Mouse (Mus musculus) embryonic stem cell, embryonic (primary cell): ENCODE measurements at regions not wholly inside any gene's neighbourhood (a gene's known extent, or its start where the extent isn't known, plus 50 kb on each side); places are given as distances from the start of the nearest gene placed in this dataset.

Source experiments
- CTCF ChIA-PET, 4 experiments: fragments of 300-600 bp in 2 of 4; fragments of 350-600 bp in 2 of 4; sonication (Branson Sonifier 250); formaldehyde crosslinking; loops; one replicate each; lab custom pipeline; 2022; ENCODE audit warnings: inconsistent platforms in 2 of 4; lab: Charles Lee
- POLR2A ChIA-PET, 4 experiments: fragments of 300-600 bp in 2 of 4; fragments of 350-600 bp in 2 of 4; sonication (Branson Sonifier 250); formaldehyde crosslinking; loops; one replicate each; lab custom pipeline; 2022; ENCODE audit warnings: antibody characterized with exemption in 4 of 4, inconsistent platforms in 1 of 4; lab: Charles Lee

DNA sequence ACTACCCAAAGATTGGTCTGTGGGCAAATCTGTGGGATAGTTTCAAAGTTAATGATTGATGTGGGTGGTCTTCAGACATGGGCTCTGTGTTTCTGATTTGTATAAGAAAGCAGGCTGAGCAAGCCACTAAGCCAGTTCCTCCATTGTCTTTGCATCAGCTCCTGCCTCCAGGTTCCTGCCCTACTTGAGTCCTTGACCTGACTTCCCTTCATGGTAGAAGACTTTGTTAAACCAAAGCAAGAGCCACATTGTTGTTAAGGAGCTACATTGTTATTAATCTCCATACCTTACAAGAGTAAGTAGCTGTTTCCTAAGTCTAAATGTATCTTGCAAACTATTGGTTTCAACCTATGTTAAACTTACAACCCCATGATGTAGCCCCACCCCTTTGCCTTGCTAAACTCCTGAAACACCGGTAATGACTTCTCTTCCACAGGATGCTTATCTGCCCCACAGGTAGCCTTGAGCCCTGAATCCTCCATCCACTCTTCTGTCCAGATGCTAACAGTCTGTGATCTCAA, 136.5 kb upstream of the 4930535I16Rik start:
- ChIA-PET CTCF (interaction anchor here in 3 of 4 experiments (0.5 to 1.0 kb wide), 3 partner anchors 47 to 697 kb away, joined by 3 read pairs; no protein-coding TSS in a partner anchor), POLR2A (interaction anchor here in 3 of 4 experiments (0.7 to 1.5 kb wide), 6 partner anchors 14 to 98 kb away, joined by 3 to 5 read pairs (median 3); no protein-coding TSS in a partner anchor)

DNA sequence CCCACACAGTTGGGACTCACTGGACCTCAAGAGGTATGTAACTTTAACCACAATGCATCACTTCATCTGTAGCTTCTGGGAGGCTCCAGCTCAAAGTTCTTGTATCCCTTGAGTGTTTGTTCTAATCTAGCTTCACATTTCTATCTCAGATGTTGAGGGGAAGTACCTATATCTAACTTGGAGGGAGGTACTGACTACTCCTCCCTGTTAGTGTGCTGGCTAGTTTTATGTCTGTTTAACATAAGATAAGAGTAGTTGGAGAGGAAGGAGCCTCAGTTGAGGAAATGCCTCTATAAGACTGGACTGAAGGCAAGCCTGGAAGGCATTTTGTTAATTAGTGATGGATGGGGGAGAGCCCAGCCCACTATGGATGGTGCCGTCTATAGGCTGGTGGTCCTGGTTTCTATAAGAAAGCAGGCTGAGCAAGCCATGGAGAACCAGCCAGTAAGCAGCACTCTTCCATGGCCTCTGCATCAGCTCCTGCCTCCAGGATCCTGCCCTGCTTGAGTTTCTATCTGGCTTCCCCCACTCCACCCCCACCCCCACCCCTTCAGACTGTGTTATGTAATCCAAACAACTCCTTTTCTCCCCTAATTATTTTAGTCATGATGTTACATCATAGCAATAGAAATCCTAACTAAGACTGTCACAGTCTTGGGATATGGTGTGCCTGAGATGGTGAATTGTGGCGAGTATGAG, 135.7 kb upstream of the 4930535I16Rik start:
- CTCF ChIA-PET, result interaction anchor here in 2 of 4 experiments (0.5 kb wide), 2 partner anchors 47 to 698 kb away, joined by 3 read pairs; no protein-coding TSS in a partner anchor
- POLR2A ChIA-PET, result interaction anchor here in 3 of 4 experiments (0.5 to 1.5 kb wide), 7 partner anchors 18 to 99 kb away, joined by 3 to 5 read pairs (median 3); no protein-coding TSS in a partner anchor

DNA sequence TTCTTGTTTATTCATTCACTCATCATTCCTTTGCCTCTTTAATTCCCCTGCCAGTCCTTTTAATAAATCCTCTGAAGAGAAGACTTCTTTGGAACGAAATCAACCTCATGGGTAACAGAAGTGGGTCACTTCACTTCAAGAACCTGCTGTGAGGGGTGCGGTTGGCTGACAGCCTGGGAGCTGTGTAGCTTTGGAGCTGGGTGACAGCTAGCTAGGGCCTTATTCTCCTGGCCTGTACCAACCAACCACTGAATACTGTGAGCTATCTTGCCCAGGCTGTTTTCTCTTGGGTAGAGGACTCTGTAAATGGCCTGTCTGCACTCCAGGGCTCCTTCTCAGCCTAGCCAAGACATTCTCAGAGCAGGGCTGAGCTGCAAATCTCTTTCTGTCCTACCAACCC, 134.6 kb upstream of the 4930535I16Rik start:
- ChIA-PET POLR2A (interaction anchor here in 1 of 4 experiments (1.4 kb wide), 1 partner anchor 16 kb away, joined by 4 read pairs; no protein-coding TSS in a partner anchor), CTCF (no interaction called here)

DNA sequence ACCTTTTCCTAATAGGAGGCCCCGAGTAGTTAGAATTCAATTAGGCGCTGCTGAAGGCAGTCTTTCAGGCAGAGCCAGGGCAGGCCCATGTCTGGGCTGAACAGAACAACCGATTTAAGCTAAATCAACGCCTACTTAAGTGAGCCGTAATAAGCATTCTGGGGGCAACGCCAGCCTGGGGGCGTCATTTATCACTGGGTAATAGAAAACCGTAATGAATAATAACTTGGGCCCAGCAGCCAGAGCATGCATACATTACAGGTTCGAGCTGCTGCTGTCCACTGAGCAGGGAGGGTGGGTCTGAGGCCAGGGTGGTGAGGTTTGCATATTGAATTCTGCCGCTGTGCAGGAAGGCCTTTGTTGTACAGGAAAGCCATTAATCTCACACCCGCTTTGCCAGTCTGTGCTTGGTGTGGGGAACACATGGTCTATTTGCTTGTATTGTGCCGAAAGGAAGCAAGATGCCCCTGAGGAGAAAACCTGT, 130.6 kb upstream of the 4930535I16Rik start:
- POLR2A ChIA-PET, result no interaction called here
- CTCF ChIA-PET, result interaction anchor here in 1 of 4 experiments (0.6 kb wide), 1 partner anchor 54 kb away, joined by 3 read pairs; no protein-coding TSS in a partner anchor

DNA sequence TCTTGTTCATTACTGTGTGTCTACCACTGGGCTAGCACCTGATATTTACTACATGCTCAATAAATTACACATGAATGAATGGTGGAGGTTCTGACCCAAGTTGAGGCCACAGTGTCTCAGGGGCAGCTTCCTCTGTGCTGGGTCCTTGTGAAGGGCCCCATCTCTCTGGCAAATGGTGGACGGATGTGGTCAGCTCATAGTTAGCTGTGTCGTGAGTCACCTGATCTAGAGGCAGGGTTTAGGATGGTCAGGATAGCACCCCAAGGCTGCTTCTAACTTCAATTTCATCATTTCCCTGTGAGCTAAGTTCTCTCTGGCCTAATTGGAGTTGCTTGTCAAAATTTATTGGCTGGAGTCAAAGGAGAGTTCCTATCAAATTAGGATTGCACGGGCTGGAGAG, 130.1 kb upstream of the 4930535I16Rik start:
- POLR2A ChIA-PET, result no interaction called here
- CTCF ChIA-PET, result no interaction called here

DNA sequence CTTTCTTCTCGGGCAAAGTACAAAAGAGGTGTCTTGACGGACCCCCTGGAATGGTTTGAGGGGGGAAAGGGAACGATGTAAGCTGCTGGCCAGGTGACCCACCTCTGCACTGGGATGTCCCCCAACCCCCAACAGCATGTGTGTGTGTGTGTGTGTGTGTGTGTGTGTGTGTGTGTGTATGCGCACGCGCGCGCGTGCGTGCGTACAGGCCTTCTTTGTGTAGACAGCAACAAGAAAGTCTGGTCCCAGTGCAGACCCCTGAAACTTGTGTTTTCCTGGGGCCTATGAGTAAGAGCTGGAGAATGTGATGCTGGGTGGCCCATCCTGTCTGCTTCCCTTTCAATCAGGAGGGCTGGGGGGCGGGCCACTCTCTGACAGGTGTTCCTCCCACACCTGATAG, 118.7 kb upstream of the 4930535I16Rik start:
- POLR2A ChIA-PET, result interaction anchor here in 3 of 4 experiments (0.6 to 1.5 kb wide), 5 partner anchors 9 to 576 kb away, joined by 3 to 4 read pairs (median 4); no protein-coding TSS in a partner anchor
- CTCF ChIA-PET, result interaction anchor here in 2 of 4 experiments (0.6 to 1.8 kb wide), 4 partner anchors 65 to 1028 kb away, joined by 3 to 4 read pairs (median 4); no protein-coding TSS in a partner anchor

DNA sequence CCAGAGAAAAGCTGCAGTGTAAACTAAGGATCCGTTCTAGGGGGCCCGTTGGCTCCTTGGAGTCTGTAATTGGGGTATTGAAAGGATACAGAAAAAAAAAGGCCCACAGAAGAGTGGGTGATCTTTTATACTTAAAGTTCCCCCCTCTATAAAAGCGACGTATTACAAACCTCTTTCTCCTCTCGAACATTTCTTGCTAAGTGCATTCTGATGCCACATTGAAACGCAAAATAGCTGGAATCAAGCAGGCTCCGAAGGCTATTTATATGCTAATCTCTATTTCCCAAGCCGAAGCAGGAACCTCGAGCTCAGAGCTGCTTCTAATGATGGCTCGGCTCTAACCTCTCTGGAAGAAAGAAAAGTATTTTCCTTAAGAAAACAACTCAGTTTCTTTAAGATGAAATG, 117.8 kb upstream of the 4930535I16Rik start:
- POLR2A ChIA-PET, result interaction anchor here in 3 of 4 experiments (0.6 to 1.5 kb wide), 13 partner anchors 8 to 648 kb away, joined by 3 to 6 read pairs (median 3); no protein-coding TSS in a partner anchor
- CTCF ChIA-PET, result interaction anchor here in 3 of 4 experiments (0.5 to 1.8 kb wide), 7 partner anchors 26 to 779 kb away, joined by 3 to 10 read pairs (median 3); no protein-coding TSS in a partner anchor

DNA sequence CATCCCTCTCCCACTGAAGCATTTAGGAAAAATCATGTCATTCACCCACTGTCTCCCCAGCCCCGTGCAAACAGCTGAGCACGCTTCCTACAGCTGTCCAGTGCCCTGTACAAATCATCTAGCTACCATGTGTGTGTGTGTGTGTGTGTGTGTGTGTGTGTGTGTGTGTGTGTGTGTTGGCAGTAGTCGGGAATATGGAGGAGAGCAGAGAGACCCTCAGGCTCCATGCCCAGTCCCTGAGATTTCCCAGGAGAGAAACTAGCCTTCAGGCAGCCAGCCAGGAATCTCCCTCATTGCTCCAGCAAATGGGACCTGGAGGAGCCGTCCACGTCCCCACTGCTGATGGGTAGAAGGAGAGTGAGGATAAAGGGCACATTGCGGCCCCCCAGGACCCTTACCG, 117.4 kb upstream of the 4930535I16Rik start:
- ChIA-PET CTCF (interaction anchor here in 3 of 4 experiments (0.6 to 1.4 kb wide), 5 partner anchors 64 to 649 kb away, joined by 3 read pairs; no protein-coding TSS in a partner anchor), POLR2A (interaction anchor here in 3 of 4 experiments (0.6 to 1.4 kb wide), 6 partner anchors 13 to 649 kb away, joined by 3 to 6 read pairs (median 4); no protein-coding TSS in a partner anchor)

DNA sequence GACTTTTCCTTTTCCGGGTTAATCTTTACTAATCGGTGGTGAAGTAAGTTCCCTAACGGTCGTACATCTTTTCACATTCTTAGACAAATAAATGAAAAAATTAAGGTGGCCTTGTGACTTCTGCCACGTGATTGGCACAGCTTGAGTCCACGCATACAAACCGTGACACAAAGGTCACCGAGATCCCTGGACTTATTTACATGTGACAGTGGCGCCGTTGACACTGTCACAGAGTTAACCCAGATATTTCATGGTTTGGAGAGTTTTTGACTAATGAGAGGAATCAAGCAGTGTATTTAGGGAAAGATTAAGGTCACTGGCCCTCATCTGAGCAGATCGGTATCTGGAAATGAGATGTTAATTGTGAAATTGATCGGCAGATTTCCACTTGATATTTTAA, 110.2 kb upstream of the 4930535I16Rik start:
- ChIA-PET CTCF (no interaction called here), POLR2A (interaction anchor here in 1 of 4 experiments (1.3 kb wide), 1 partner anchor 8 kb away, joined by 4 read pairs; no protein-coding TSS in a partner anchor)

DNA sequence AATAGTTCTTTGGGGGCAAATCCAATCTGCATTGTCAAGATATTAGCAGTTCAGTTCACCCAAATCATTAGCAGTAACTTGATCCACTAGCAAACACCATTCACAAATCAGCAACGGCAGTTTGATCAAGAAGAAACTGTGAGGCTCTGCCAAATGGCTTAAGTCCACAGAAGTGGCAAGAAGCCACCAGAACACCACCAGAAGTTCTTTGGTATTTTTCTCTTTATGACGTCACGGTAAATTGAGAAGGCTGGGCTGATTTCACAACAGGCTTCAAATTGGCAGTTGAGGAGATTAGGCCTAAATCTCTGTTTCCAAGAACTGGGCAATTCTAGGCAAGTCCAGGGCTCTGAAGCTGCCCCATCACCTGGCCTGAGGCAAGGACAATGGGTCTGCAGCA, 98.6 kb upstream of the 4930535I16Rik start:
- CTCF ChIA-PET, result no interaction called here
- POLR2A ChIA-PET, result no interaction called here

DNA sequence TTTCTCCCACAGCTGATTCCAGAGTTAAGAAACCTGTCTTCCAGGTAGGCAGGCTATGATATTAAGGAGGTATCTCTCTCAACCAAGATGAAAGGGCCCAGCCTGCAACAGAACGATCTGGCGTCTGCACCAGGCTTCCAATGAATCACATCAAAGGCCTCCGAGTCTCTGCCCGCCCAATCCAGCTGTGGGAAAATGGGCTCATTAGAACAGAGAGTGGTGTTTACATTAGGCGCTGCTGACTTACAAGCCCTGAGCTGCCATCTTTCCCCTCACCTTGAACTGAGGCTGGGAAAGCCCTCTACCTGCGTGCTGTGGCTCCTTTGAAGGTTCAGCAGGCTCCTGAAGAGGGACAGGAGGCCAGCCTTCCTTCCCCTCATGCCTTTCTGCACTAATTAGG, 97.5 kb upstream of the 4930535I16Rik start:
- ChIA-PET POLR2A (no interaction called here), CTCF (no interaction called here)

DNA sequence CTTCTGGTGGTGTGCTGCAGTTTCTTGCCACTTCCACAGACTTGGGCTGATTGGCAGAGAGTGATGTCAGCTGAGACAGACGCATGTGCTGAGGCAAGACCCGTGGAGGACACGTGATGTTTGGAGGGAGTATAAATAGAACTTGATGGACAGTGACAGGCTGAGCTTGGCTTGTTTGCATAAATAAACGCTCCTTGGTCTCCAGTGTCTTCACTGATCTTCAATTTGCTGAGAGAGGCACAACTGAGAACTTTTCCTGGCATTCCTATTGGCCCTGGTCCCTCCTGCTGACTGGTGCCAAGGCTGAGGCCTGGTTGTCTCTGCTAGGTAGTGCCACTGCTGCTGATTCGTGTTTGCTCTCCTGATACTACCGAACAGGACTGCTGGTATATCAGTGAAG, 94.6 kb upstream of the 4930535I16Rik start:
- ChIA-PET CTCF (interaction anchor here in 1 of 4 experiments (0.5 kb wide), 1 partner anchor 1083 kb away, joined by 16 read pairs; no protein-coding TSS in a partner anchor), POLR2A (interaction anchor here in 1 of 4 experiments (0.5 kb wide), 1 partner anchor 122 kb away, joined by 3 read pairs; no protein-coding TSS in a partner anchor)

DNA sequence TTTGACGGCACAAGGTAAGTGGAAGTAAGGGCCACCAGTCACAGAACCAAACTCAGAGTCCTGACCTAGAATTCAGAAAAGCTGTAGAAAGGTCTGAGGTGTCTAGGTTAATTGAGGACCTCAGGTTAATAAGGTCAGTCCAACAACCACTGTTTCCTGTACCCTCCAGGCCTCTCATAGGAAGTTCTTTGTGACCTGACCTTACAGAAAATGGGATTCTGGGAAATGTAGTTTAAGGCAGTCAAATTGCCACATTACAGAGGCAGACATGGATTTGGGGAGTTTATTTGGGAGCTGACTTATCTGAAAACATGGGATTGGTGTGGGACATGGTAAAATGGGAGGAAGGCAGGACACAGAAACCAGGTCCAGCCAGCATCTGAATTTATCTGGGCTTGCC, 90.9 kb upstream of the 4930535I16Rik start:
- ChIA-PET POLR2A (interaction anchor here in 2 of 4 experiments (0.7 to 1.5 kb wide), 4 partner anchors 13 to 36 kb away, joined by 3 to 4 read pairs (median 3); no protein-coding TSS in a partner anchor), CTCF (no interaction called here)

DNA sequence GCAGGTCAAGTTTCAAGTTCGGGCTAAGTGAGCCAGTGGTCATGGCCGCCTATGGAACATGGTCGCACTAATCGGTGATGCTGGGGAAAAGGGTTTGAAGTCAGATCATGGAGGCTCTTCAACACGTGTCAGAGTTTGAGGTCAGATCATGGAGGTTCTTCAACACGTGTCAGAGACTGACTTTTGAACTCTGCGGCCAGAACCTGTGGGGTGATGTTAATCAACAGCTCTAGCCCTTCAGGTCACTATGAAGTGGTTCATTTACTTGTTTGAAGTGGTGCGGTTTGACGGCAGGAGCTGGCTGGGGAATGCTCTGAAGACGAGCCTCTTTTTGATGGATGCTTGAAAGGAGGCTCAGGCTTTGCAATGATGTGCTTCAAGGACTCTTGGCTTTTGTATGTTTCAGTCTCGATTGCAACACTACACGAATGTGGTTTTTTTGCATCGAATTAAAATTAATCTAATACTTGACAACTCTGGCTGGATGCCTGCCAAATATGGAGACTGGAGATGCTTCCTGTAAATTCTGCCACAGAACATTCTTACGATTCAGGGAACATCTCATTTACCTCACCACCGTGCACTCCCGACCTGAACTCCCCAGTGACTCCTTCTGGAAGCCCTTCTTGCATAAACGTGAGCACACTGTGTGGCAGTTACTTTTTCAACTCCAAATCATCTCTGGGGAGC, 87.9 kb upstream of the 4930535I16Rik start:
- CTCF ChIA-PET, result no interaction called here
- POLR2A ChIA-PET, result interaction anchor here in 1 of 4 experiments (1.6 kb wide), 1 partner anchor 24 kb away, joined by 3 read pairs; no protein-coding TSS in a partner anchor

DNA sequence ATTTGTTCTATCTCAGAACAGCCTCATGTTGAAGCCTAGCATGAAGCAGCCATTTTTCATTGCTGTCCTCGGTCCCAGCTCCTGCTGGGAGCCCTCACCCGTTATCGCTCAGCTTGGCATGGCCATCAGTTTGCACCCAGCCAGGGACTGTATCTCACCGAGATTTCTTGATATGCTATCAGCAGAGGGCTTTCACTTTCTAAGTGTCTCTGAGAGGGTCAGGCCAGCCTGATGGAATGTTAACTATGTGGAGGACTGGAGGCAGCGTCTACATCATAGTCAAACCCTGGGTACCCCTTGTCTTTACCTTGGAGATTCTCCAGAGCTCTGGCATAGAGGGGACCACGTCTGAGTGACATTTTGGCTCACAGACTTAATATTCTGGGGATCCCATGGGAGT, 84.9 kb upstream of the 4930535I16Rik start:
- ChIA-PET CTCF (interaction anchor here in 2 of 4 experiments (0.6 to 0.7 kb wide), 3 partner anchors 124 to 260 kb away, joined by 3 read pairs; no protein-coding TSS in a partner anchor), POLR2A (no interaction called here)

DNA sequence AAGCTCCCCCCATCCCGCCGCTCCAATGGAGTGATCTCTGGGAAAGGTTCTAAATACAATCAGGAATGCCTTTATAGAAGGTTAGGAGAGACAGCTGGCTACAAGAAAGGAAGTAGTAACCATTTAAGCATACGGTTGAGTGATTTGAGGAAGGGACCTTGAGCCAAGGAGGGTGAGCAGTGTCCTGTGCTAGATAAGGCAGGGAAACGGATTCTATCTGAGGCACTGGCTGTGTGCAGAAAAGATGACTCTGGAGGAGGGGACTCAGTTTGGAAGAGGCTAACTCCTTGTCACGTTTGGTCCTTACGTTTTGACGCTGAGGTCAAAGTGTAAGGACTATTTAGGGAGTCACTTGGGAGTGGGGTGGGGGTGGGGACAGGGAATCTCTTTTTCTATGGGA, 84.3 kb upstream of the 4930535I16Rik start:
- ChIA-PET POLR2A (interaction anchor here in 2 of 4 experiments (0.7 to 1.1 kb wide), 2 partner anchors 15 to 31 kb away, joined by 3 read pairs; no protein-coding TSS in a partner anchor), CTCF (interaction anchor here in 2 of 4 experiments (0.7 kb wide), 2 partner anchors 239 to 806 kb away, joined by 3 read pairs; no protein-coding TSS in a partner anchor)

DNA sequence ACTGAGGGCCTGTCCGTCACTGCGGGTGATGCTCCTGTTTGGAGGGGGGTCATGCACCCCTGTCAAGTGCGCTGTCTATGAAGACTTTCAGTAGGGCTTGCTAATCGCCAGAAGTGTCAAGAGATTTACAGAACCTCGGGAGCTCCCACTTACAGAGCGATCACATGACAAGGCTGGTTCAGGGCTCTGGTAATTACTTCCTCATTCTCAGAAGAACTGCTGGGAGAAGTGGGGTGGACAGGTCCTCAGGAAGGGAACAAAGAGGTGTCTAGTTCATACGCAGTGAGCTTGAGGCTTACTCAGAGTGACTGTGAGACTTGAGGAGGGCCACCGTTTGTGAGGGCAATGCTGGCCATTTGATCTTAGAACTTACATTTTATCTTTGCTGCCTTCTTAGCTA, 78.0 kb upstream of the 4930535I16Rik start:
- CTCF ChIA-PET, result interaction anchor here in 2 of 4 experiments (0.5 to 0.7 kb wide), 3 partner anchors 135 to 686 kb away, joined by 3 read pairs; no protein-coding TSS in a partner anchor
- POLR2A ChIA-PET, result interaction anchor here in 2 of 4 experiments (0.5 to 0.9 kb wide), 3 partner anchors 12 to 561 kb away, joined by 3 to 4 read pairs (median 4); no protein-coding TSS in a partner anchor

DNA sequence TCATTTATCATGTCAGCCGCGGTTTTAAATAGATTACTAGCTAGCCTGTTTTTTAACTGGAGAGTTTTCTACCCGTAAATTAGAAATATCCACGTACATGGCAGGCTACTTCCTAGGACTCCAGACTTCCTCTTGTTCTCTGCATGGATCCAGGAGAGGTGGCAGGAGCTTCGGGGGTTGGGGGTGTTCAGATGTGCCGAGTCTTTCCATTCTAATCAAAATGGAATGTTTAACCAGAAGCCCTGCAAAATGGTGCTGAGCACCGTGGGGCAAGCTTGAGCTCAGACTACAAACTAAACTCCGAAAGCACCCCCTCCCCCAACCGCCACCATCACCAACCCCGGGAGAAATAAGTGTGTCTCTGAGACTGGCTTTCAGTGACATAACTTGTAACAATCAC, 73.4 kb upstream of the 4930535I16Rik start:
- POLR2A ChIA-PET, result interaction anchor here in 2 of 4 experiments (0.7 to 1.5 kb wide), 3 partner anchors 15 to 30 kb away, joined by 3 read pairs; no protein-coding TSS in a partner anchor
- CTCF ChIA-PET, result no interaction called here
